Mouse (Mus musculus) cerebellum, postnatal 4 days (tissue): ENCODE measurements around the gene Rpf2.
A peak's percentile ranks its signal among the peaks of the same experiment; 100 is the strongest.

Experiments used
- DNase-seq, 2 experiments: peaks; one replicate each; pipeline ENCODE4 v3.0.0; 2022; ENCODE audit warnings: low spot score in 2 of 2, mixed read lengths in 1 of 2

Gene Rpf2

GRCm38 (mm10) chr10:40249625-40250024, 2.8 kb upstream of the Rpf2 start:
- no peak for DNase-seq

- DNase-seq, result no peak
These were observed 405 bp upstream of the Rpf2 start for GRCm38 (mm10) chr10:40247166-40247716.

- no peak for DNase-seq
These were observed 9.0 kb downstream of the Rpf2 start for GRCm38 (mm10) chr10:40237826-40238225.

GRCm38 (mm10) chr10:40233241-40233640, 13.6 kb downstream of the Rpf2 start:
- DNase-seq, result no peak

- no peak for DNase-seq
These were observed 14.4 kb downstream of the Rpf2 start for GRCm38 (mm10) chr10:40232442-40232841.

GRCm38 (mm10) chr10:40229725-40230124, 17.1 kb downstream of the Rpf2 start:
- no peak for DNase-seq

- no peak for DNase-seq
These were observed 19.1 kb downstream of the Rpf2 start for GRCm38 (mm10) chr10:40227660-40228303.

- no peak for DNase-seq
These were observed 28.0 kb downstream of the Rpf2 start for GRCm38 (mm10) chr10:40218874-40219273.

- DNase-seq, result peak; percentile 75 to 92
These were observed 34.2 kb downstream of the Rpf2 start for GRCm38 (mm10) chr10:40212443-40213169.

- DNase-seq, result no peak
These were observed 51.8 kb downstream of the Rpf2 start for GRCm38 (mm10) chr10:40195001-40195400.

- DNase-seq, result no peak
These were observed 54.6 kb downstream of the Rpf2 start for GRCm38 (mm10) chr10:40192010-40192935.

GRCm38 (mm10) chr10:40191338-40191979, 55.4 kb downstream of the Rpf2 start:
- no peak for DNase-seq

- no peak for DNase-seq
These were observed 56.0 kb downstream of the Rpf2 start for GRCm38 (mm10) chr10:40190871-40191270.

GRCm38 (mm10) chr10:40189689-40190088, 57.1 kb downstream of the Rpf2 start:
- no peak for DNase-seq

GRCm38 (mm10) chr10:40188831-40189230, 58.0 kb downstream of the Rpf2 start:
- no peak for DNase-seq

GRCm38 (mm10) chr10:40185956-40186355, 60.9 kb downstream of the Rpf2 start:
- no peak for DNase-seq

GRCm38 (mm10) chr10:40180011-40180410, 66.8 kb downstream of the Rpf2 start:
- no peak for DNase-seq

- DNase-seq, result no peak
These were observed 67.7 kb downstream of the Rpf2 start for GRCm38 (mm10) chr10:40179142-40179541.

- no peak for DNase-seq
These were observed 69.4 kb downstream of the Rpf2 start for GRCm38 (mm10) chr10:40177323-40177962.
